Mouse (Mus musculus) ovary, adult 18-20 months (tissue): Measurements from ENCODE around the gene Igsf9b.

Experiments used
- DNase-seq: peaks from one replicate; pipeline ENCODE4 v3.0.0; 2022; ENCODE audit warnings: low spot score, mixed read lengths

Igsf9b gene

DNA sequence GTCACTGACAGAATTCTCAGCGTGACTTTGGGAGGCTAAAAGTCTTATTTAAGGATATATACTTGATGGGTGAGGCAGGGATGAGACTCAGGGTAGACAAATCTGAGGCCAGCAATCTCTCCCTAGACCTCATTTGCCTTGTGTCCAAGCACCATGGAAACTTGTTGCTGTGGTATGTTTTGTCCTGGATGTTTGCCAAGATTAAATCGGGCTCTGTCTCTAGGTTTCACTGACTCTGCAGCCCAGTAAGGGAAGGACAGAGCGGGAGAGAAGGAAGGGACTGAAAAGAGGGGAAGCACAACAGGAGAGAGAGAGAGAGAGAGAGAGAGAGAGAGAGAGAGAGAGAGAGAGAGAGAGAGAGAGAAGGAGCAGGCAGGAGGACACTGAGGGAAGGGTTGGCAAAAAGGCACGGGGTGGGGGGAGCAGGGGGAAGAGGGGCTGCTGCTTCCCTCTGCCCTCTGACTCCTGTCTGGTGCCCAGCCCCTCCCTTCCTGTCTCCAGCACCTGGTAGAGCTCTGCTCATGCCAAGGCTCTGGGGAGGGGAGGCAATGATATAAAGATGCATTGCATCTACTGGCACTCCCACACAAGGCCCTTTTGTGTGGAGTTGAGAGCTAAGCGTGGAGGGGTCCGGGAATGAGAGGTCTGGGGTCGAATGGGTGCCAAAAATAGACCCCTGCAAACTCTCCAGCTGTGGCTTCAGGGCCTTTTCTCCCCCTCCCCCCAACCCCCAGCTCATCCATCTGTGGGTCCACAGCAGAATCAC lies 9.3 kb upstream of the Igsf9b start:
- no peak for DNase-seq

DNA sequence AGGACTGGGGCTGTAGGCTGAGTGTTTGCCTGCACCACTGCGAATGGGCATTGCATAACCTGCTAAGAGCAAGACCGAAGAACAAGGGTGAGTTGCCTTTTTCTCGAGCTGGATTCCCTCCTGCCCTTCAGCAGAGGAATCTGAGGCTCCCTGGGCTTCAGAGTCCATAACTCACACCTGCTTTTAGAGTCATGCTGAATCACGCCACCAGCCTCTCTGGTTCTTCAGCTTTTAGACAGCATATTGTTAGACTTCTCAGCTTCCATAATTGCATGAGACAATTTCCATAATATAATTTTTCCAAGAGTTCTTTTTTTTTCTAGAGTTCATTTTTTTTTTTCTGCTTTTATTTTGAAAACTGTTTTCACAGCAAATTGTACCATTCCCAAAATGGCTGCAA lies 4.6 kb upstream of the Igsf9b start:
- no peak for DNase-seq

DNA sequence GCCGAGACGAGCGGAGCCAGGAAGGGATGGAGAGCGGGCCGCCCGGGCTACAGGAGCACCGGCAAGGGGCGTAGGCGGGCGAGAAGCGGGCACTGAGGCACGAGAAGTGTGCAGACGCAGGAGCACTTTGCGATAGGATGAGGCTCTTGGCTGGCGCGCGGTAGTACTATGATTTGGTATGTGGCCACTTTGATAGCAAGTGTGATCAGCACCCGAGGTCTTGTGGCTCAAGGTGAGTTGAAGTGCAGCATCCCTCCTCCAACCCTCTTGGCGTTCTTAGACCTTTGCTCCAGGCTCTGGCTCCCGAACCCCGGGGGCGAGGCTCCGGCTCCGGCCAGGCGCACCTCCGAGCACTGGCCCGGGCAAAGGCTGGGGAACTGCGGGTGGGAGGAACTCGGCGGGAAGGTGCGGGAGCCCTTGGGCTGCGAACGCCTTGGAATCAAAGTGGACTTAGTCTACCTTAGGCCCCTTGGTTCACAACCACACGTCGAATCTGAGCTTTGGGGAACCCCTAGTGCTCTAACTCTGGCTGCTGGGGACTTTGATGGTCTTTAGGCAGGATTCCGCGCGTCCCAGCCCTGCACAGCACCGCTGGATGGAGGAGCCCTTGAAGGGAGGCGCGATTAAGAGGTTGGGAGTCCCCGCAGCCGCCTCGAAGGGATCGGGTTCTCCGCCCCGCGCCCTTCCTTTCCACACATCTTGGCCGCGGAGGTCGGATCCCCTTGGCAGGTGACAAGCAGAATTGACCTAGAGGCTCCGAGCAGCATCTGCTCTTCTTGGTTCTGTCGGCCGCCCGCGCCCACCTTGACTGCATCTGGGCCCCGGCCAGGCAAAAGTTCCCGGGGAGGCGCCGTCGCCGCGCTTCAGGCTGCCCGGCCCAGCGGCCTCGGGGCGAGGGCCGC lies 533 bp downstream of the Igsf9b start:
- DNase-seq: no peak

DNA sequence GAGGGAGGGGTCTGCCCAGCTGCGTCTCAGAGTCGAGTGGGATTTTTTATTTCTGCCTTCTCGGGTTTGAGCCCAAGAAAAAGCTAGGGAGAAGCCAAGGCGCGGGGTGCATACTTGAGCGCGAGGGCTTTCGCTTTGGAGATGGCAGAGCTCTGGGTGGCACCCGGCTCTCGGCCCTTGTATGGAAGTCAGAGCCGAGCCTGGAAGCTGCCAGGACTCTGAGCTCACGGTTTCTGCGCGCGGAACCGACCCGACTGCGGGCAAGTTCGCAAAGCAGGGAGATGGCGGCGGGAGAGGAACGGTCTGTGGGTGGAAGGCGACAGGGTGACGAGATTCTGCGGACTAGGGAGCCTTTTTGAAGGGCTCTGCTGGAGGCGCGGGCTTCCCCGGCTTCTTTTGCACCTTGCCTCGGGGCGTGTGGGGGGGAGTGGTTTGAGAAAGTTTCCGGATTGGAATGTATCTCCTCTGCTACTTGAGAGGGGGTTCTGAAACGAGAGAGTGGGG lies 1.2 kb downstream of the Igsf9b start:
- no peak for DNase-seq

DNA sequence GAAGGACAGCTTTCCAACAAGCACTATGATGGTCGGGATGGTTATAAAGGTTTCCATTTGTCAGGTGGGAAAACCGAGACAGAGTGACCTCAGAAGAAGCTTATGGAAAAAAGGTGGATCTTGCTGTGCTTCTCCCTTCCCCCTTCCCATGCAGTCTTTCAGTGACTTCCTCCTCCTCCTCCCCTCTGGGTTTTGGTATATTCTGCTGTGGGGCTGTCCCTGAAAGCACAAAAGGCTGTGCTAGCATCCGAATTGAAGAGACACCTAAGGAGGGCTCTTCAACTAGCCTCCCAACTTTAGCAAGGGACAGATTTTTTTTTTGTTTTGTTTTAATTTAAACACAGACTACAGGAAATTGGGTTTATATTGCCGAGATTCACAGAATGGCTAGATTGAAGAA lies 1.7 kb downstream of the Igsf9b start:
- DNase-seq: no peak

DNA sequence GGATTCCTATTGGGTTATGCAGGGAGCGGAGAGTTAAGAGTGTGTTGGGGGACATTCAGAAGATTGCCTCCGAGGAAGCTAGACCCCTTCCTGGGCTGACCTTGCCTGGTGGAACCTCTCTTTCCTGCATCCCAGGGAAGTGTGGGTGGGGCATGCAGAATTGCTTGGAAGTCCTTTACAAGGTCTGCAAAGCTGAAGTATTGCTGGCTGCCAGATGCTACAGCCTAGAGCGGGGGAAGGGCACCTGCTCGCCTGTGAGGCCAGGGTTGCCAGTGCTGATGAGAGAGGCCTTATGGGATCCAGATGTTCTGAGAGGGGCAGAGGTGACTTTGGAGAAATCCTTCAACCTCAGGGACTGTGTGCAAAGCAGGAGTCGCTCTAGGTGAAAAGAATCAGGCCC lies 2.5 kb downstream of the Igsf9b start:
- no peak for DNase-seq

DNA sequence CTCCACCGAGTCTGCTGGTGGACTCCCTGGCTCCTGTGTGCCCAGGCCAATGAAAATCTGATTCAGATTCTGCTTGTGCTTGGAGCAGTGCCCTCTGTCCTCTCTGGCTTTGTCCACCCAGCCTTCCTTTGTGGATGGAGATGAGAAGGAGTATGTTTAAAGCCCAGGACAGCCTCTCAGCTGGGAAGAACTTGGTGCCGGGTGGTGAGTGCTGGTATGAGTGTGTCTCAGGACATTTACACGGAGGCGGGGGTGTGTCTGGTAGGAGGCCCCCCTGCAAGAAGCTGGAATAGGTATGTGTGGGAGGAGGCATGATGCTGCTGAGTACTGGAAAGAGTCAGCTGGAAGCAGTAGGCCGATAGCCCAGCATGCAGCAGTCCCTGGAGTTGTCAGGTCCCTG lies 3.3 kb downstream of the Igsf9b start:
- no peak for DNase-seq

DNA sequence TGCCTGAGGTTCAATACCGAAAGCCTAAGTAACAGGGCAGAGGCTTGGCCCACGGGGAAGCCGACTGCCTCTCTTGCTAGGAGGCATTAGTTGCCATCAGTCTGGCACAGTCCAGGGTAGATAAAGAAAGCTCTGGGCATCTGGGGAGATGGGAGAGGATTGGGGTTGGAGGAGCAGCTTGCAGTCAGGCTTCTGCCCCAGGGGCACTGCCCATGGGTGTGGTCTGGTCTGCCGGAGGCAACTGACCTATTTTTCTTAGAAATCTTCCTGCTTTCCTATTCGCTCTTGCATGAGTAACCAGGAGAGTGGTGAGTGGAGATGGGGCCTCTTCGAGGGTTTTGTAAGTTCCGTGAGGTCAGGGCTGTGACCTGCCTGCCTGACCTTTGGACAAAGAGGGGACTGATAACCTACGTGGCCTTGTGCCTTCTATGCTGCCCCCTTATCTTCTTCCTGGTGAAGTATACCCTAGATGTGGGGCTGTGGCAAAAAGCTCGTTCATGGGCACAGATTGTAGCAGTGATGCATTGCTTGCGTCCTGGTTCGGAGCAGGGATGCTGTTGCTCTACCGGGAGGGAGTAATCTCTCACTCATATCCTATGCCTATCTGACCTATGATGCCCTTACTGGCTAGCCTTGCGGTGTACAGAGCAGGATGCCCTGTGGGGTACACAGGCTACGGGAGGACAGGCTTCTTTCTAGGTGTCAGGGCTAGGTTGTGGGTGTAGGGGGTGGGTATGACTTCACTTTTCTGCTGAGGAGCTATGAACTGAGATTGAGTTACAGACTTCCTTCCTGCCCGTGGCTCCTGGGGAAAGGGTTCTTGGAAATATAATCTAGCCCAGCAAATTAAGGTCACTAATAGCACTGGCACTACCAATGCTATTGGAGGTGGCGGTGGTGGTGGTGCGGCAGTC lies 4.8 kb downstream of the Igsf9b start:
- DNase-seq: no peak

DNA sequence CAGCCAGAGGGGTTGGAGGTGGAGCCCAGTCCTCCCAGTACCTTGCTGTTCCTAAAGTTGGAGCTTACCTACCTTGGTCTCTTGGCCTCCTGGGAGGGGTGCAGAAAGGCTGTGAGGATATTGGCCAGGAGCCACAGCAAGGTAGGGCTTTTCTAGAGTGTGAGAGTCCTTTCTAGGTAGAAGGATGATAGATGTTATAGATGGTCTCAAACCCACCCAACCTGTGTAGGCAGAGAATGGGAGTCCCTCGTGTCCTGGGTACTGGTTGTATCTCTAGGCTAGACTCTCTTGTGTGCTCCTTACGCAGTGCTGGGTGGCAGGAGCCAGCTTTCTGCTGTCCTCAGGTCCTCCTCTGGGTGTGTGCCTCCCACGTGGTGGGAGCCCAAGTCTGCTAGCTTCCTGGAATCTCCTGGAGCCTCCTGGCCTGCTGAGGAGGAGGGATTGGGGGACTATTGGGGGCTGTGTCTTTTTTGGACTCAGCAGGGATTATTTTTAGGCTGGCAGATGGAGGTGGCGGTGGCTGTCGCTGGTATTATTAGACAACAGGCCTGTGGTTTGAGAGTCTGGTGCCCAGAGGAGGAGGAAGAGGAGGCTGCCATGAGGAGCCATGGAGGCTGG lies 5.6 kb downstream of the Igsf9b start:
- DNase-seq: no peak

DNA sequence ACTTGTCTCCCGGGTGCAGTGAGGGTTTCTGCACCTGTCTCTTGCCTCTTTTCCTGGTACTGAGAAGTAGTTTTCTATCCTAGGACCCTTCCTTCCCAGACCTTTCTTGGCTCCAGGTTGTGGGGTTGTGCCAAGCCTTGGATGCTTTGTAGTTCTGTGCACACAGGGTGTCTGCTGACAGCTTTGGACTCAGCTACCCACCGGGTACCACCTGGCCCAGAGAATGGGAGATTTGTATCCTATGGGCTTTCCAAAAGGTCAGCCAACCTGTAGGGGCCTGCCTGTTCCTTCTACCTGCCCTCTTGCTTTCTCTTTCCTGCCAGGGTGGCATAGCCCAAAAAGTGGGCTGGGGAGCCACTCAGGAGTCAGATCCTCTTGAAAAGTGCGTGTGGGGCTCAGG lies 6.5 kb downstream of the Igsf9b start:
- no peak for DNase-seq

DNA sequence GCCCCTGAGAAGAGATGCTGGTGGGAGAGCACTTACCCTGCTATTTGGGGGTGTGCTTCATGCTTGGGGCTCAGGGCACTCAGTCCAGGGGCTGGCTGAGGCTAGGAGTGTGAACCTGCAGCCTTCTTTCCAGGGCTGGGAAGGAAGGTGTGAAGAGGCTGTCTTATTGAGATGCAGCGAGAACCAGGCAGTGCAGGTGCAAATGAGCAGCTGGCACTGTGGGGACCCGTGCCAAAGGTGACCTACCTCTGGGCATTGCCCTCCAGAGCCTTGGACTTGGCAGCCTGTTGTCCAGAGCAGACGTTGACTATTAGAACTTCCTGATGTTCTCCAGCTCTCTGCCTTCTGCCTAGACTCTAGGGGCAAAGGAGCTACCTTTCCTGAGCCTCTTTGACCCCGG lies 7.6 kb downstream of the Igsf9b start:
- DNase-seq: no peak

DNA sequence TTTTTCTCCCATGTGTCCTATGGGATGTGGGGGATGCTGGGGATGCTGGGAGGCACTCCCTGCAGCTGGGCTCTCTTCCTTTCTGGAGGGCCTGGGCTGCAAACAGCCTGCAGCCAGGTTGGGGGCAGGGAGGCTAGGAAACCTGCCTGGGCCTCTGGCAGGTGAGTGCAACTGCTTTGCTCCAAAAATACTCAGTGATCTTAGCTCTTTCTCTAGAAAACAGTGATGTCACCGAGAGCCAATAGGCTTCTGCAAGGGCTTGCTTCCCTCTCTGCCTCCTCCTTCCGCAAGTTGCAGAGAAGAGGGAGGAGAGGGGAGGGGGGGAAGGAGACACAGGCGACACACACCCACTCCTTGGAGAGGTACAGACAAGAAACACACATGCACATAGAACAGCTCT lies 8.3 kb downstream of the Igsf9b start:
- DNase-seq: no peak

DNA sequence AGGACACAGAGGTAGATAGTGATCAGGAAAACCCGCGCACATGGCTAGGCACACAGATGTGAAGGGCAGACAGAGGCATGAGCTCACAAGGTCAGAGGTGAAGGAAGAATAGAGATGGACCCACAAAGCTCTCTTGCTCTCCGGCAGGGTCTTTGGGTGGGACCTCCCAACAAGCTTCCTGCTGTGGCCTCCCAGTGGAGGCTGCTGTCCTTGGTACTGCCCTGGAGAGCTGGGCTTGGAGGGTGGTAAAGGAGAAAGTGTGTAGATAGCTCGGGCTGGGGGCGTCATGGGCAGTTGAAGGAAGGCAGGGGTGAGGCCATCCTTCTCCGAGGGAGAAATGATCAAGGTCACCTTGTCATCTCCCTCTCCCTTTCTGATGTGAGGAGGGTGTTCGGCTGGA lies 9.0 kb downstream of the Igsf9b start:
- DNase-seq: no peak

DNA sequence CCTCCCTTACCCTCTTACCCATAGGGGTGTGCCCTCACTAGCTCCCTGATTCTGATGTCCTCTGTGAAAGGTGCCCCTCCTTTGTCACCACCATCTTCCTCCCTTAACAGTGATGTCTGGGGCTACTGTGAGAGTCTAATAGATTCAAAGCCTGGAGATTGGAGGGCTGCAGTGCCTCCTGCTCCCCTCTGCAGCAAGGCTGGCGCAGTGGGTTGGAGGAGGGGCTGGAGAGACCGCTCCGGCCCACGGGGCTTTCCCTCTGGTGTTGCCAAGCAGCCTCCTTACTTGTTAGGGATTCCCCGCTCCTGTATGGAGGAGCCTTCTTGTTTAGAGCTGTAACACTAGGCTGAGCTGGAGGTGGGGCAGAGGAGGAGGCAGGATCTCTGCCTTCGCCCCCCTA lies 9.6 kb downstream of the Igsf9b start:
- no peak for DNase-seq

DNA sequence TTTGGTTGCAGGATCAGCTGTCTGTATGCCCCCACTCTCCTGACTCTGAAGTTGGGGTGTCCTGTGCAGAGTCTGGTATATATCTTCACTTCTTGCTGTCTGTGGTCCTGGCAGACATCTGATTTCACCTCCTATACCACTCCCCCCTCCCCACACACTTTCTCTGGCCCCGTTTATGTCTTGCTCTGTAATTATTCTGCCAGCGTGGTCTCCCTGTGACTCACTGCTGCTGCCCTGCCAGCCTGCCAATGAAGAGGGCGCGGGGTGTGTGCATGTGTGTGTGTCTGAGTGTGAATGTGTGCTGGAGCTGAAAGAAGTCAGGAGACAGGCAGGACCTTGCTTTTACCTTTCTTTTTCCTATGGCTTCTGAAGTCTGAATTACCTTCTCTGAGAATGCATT lies 11.0 kb downstream of the Igsf9b start:
- DNase-seq: no peak

DNA sequence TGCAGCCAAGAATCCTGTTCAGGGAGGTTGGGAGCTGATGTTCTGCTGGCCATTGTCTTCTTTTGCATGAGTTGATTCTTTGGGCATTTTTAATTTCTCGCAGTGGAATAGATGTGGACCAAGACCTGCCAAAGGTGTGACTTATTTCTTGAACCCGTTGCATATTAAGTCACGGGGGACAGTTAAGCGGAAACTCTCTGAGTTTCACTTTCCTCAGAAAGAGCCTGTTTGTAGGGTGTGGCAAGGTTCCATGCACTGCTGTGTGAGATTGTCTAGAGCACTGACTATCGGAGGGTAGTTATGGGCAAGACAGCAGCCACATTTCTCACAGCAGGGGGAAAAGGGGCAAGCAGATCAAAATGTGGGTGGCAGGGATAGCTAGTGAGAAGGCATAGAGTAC lies 14.4 kb downstream of the Igsf9b start:
- DNase-seq: no peak

DNA sequence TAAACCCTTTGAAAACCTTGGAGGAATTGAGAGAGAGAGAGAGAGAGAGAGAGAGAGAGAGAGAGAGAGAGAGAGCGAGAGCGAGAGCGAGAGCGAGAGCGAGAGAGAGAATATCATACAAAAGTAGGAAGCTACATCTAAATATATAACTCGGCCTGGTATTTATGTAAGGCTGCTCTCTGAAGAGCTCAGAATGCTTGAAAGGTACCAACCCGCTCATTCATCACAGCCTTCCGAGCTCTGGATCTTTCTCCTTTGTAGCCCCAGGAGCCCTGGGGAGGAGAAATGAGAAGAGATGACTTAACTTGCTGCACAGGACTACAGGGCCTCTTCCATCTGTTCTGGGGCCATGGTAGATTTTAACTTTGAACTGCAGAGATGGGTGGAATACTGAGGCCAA lies 22.3 kb downstream of the Igsf9b start:
- DNase-seq: no peak

DNA sequence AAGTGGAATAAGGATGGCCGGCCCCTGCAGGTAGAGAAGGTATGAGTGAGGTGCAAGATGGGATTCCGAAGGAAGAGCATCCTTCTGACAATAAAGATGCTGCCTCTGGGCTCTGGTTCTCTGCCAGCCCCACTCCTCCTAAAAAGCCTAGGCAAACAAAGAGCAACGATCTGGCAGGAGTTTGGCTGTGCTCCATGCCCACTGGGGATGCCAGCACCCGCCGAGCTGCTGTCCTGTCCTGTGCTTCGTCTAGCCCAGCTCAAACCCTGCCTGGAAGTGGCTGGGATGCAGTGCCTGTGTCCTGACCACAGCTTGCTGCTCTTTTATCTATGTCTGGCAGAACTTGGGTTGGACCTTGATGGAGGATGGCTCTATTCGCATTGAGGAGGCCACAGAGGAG lies 23.3 kb downstream of the Igsf9b start:
- no peak for DNase-seq

DNA sequence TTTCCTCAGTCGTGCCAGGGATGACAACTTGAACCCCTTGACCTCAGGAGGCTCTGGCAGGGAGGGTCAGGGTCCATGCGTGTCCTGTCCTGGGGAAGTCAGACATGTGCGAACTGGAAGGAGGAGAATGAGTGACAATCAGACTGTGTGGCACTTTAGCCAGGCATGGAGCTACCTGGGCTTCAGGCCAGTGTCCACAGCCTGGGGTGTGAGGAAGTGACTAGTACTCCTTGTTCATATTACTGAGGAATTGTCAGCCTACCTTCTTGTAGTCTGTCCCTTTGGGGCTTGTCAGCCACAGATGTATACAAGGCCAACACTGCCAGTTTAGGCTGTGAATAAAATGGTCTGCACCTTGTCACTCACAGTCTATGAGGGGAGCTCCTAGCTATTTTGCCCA lies 24.4 kb downstream of the Igsf9b start:
- DNase-seq: no peak

DNA sequence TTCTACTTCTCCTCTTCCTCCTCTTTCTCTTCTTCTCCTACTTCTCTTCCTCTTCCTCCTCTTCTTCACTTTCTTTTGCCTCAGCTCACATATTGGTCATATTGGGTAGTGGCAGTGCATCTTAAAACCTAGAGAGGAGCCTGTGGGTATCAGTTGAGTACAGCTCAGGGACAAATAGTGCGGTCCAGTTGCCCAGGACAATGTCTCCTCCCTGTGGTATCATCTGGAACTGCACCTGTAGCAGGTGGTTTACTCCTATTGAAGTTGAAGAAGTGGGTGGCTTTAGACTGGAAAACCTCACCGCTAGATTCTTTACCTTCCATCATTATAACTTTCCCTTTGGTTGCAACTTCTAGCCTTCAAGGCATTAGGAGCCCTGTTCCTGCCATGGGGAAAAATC lies 26.9 kb downstream of the Igsf9b start:
- no peak for DNase-seq

DNA sequence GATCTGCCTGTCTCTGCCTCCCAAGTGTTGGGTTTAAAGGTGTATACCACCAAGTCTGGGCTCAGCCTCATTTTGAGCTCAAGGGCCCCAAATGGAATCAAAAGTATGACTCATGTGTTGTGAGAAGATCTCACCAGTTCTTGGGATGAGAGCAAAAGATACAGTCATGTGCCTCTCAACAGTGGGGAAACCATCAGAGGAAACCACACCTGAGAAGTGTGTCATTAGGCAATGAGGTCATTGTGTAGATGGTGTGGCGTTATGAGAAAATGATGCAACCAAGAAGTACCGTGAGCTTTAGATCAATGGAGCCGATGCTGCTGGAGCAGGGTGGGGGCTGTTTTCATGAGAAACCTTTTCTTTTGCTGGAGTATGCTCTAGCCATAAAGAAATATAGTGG lies 28.6 kb downstream of the Igsf9b start:
- DNase-seq: no peak

DNA sequence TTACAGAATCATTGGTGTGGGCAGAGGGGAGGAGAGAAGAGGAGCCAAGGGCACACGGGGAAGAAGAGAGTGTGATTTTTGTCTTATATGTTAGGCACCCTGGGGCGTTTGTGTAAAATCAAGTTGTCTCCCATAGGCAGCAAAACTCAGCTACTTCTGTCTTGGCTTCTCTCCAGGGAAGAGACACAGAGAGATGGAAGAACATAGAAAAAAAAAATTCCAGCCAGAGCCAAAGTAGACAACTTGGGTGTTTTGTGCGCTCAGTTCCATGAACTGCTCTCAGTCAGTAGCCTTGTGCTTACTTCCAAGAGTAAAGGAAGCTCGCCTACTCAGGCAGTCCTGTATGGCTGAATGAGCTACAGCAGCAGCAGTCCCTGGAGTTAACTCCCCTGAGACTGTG lies 31.4 kb downstream of the Igsf9b start:
- no peak for DNase-seq
